ENCODE assay signal across 18 mouse cellular contexts in the genomic region with DNA sequence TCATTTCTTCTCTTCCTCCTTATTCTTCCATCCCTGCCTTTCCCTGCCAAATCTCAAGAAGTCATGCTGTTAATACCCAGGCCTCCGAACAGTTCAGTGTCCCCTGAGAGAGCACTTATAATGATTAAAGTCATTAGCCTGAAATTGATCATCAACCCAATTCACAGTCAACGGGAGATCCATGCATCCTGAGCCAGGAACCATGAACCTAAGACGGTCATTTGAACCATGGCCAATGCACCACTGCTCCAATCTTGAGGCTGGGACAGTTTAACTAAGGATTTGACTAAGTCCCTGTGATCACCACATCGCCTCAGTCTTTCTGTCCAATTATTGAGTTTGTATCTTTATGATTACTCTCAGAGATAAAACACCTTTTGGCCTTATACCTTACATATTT.
"Had no signal": no experiment of that assay in that cellular context is flagged by ENCODE, and none has a peak within 500 bp of the region (broad histone marks: within the 10 kb centered on the region; RNA-seq: fewer than 3 reads in every experiment).

No protein-coding gene starts in this region.

- DNase-seq: liver, postnatal 0 days; lung, adult 2 months; lung, postnatal 14 days; lung, postnatal 36 days; right cerebral cortex, postnatal 14 days; thymus, adult 2 months; thymus, postnatal 25 days; thymus, postnatal 4 days had no signal

- H3K27me3 ChIP-seq: liver, embryonic 15.5 days; lung, embryonic 15.5 days; megakaryocyte, embryonic 14.5 days; midbrain, embryonic 13.5 days; neural tube, embryonic 12.5 days; stomach, embryonic 15.5 days had no signal

- ATAC-seq: liver, postnatal 0 days; lung, postnatal 0 days; midbrain, embryonic 13.5 days; midbrain, embryonic 16.5 days had no signal

- H3K9ac ChIP-seq: liver, embryonic 15.5 days; liver, postnatal 0 days; lung, embryonic 15.5 days; midbrain, embryonic 13.5 days; neural tube, embryonic 12.5 days; stomach, embryonic 15.5 days had no signal

- H3K4me2 ChIP-seq: liver, embryonic 15.5 days; lung, embryonic 15.5 days; midbrain, embryonic 13.5 days; neural tube, embryonic 12.5 days; stomach, embryonic 15.5 days had no signal

- H3K4me3 ChIP-seq: liver, embryonic 15.5 days; lung, embryonic 15.5 days; megakaryocyte, embryonic 14.5 days; midbrain, embryonic 13.5 days; neural tube, embryonic 12.5 days; stomach, embryonic 15.5 days had no signal

- H3K9me3 ChIP-seq: liver, embryonic 15.5 days; lung, embryonic 15.5 days; megakaryocyte, embryonic 14.5 days; midbrain, embryonic 13.5 days; neural tube, embryonic 12.5 days; stomach, embryonic 15.5 days had no signal

- H3K27ac ChIP-seq: liver, embryonic 15.5 days; lung, embryonic 15.5 days; macrophage; midbrain, embryonic 13.5 days; neural tube, embryonic 12.5 days; stomach, embryonic 15.5 days; stomach, postnatal 0 days had no signal

- H3K4me1 ChIP-seq: liver, embryonic 15.5 days; lung, embryonic 15.5 days; megakaryocyte, embryonic 14.5 days; midbrain, embryonic 13.5 days; neural tube, embryonic 12.5 days; stomach, embryonic 15.5 days had no signal

- H3K36me3 ChIP-seq: liver, embryonic 15.5 days; lung, embryonic 15.5 days; midbrain, embryonic 13.5 days; neural tube, embryonic 12.5 days; stomach, embryonic 15.5 days had no signal
